Mouse (Mus musculus) layer of hippocampus, postnatal 25 days (tissue): Measurements from ENCODE around the gene Nup210l. TPM values are rescaled to one million over a fixed set of nuclear protein-coding genes. Genes with fewer than 3 reads are reported as not detected.

ENCODE experiments used
- DNase-seq, 2 experiments: peaks; one replicate each; pipeline ENCODE4 v3.0.0; 2022; ENCODE audit warnings: mixed read lengths in 2 of 2, low spot score in 1 of 2; ENCODE audit errors: extremely low spot score in 1 of 2
- microRNA-seq, 2 experiments: library from miRNA; unstranded; fragments of <30 nt; microRNA quantifications; one replicate each; pipeline ENCODE4 v1.2.0; 2021
- total RNA-seq, 2 experiments: library from RNA; stranded (reverse); gene quantifications; 2 replicates each; pipeline ENCODE4 v1.2.3; 2021

Gene Nup210l
- total RNA-seq, 2 experiments from 2014 or later, result 0.42 to 0.59 TPM

DNA sequence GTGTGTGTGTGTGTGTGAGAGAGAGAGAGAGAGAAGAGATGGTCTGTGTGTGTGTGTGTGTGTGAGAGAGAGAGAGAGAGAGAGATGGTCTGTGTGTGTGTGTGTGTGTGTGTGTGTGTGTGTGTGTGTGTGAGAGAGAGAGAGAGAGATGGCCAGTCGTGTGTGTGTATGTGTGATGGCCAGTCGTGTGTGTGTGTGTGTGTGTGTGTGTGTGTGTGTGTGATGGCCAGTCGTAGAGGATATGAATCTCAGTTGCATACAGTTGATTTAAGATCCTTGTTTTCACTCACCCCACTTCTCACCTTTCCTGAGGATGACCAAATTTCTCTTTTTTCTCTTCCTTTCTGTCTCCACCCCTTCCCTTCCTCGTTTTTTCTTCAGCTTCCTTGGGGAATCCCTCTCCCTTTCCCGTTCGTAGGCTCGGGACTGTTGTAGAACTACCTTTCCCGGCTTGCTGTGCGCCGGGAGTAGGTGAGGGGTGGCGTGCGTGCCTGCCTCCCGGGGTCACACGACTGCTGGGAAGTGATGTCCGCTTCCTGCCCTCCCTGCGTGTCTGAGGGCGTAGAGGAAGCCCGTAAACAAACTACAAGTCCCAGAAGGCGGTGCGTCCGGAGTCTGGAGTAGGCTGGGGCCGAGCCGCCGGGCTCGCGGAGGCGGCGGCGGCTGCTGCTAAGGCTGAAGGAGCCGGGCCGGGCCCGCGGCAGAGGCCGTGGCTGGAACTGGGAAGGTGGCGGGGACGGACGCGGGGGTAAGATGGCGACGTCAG lies 149.9 kb downstream of the Nup210l start, which contains the start of gene Crtc2:
Gene Crtc2, plus strand, starts transcription at position 511 of the 766 bp plus-strand sequence.
- DNase-seq, result peak; percentile 79 to 85

DNA sequence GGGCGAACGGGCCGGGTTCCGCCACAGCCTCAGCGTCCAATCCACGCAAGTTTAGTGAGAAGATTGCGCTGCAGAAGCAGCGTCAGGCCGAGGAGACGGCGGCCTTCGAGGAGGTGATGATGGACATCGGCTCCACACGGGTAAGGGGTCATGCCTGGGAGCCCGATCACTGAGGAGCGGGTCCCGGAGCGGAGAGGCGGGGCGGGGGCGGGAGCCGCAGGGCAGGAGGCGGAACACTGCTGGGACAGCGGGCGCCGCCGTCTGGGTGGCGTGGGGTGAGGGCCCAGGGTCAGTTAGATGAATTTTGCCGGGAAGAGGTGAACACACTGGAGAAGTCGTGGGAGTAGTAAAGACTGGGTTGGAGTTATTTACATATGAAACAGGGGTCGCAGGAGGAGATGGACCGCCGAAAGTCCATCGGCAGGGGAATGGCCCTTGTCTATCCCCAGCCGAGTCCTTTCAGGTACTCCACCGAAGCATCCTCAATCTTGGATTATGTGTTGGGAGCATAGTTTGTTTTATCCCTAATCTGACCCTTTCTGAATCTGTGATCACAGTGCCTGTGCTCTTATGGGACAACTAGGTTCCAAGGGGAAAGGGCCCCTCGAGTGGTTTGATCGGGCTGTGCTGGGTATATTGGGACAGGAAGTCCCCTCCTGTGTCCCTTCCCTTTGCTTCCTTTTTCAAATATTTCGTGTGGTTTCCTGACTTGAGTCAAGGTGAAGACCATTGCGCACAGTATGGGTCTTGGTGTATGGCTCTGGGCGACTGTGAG lies 150.7 kb downstream of the Nup210l start:
- no peak for DNase-seq

DNA sequence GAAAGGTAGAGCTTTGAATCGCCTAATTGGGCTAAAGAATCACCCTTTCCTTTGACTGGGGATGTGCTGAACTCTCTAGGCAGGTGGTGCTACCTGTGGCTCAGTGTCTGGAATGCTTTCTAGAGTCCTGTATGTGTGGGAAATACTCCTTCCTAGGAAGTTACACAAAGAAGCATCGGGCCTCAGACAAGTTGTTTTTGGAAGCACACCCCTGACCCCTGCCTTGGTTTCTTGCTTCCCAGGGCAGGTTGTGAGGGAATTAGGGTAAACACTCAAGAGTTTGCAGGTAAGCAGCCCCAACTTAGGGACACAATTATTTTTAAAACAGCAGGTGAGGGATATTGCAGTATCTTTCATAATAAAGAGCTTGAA lies 151.2 kb downstream of the Nup210l start:
- no peak for DNase-seq

DNA sequence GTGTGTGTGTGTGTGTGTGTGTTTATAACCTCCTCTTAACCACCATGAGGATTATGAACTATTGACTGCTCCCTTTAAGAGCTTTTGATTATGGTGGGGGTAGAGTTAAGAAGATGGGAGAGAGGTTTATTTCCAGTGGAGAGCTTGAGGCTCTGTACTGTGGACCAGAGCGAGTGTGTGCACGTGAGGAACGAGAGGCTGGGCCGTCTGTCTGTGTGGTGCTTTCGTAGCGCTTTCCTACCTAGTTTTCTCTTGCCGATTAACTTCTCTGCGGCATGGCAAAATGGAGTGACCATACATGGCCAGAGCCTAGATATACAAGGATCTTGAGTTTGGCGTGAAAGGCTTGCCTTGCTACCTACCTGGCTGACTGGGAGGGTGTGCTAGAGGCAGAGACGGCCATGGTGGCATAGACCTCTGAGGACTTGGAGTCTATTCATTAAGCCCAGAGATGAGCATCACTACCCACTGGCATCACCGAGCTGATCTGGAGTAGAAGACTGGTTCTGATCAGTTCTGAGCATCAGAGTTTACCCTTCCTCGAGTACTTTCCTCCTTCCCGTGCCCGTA lies 151.9 kb downstream of the Nup210l start:
- DNase-seq, result no peak

DNA sequence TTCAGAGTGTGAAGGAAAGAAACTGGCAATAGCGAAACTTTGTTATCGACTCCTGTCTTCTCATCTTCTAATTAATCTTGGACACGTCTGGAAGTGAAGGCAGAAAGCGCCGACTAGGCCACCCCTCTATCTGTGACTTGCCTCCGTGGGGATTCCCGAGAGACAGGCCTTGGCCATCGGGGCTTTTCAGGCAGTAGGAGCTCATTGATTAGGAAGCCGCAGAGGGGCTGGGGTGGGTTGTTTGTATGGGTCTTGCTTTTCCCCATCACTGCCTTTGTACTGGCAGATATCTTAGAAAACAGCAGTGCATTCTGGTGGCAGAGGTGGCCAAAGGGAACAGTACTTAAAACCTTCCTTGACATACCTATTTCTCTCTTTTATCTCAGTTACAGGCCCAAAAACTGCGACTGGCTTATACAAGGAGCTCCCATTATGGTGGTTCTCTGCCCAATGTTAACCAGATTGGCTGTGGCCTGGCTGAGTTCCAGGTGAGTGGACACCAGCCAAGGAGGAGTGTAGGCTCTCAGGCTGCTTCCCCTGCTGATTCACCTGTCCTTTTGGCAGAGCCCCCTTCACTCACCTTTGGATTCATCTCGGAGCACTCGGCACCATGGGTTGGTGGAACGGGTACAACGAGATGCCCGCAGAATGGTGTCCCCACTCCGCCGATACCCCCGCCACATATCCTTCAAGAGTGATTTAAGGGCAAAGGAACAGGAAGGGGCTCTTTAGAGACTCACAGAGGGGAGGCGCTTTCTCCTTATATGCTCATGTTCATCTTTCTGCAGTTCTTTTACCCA lies 153.0 kb downstream of the Nup210l start:
- no peak for DNase-seq

DNA sequence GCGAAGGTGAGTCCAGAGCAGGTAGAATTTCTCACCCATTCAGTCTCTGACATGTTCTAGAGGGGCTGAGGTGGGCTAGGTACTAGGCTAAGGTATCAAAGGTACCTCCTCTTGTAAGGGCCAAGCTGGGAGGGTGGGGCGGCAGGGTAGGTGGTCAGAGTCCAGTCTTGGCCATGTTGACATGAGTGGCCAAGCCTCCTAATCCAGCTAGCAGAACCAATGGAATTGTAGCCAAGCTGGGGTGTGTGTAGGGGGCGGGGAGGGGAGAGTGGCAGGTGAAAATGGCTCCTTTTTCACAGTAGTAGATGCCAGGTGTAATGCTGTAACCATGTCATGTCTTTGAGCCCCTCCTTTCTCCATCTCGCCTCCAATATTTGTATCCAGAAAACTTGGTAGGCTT lies 154.6 kb downstream of the Nup210l start:
- DNase-seq, result no peak

Small RNA genes lying within 50 kb of the gene (microRNA-seq; reads per million reads assigned to microRNA genes)
- gene Mir190b, result 4.6 to 5.0 reads per million in 2 experiments

Other genes with a start within 250 kb of the Nup210l start
- gene Il6ra, start 190.9 kb upstream of the Nup210l start, total RNA-seq, result 1 to 10 TPM; 4.9 to 5.6 TPM
- gene Atp8b2, start 140.6 kb upstream of the Nup210l start, total RNA-seq, result 10 to 100 TPM; 68.9 to 96.3 TPM
- 10 to 100 TPM; 75.8 to 94.9 TPM for gene Hax1, start 105.4 kb upstream of the Nup210l start, total RNA-seq
- 10 to 100 TPM; 88.7 to 91.7 TPM for gene 4933434E20Rik, start 52.5 kb upstream of the Nup210l start, total RNA-seq
- 100 to 1,000 TPM; 144 to 181 TPM for gene Ubap2l, start 51.5 kb upstream of the Nup210l start, total RNA-seq
- gene Tpm3, start 31.5 kb upstream of the Nup210l start, total RNA-seq, result 100 to 1,000 TPM; 164 to 185 TPM
- 100 to 1,000 TPM; 806 to 871 TPM for gene Rps27, start 109.5 kb downstream of the Nup210l start, total RNA-seq
- 1 to 10 TPM; 7.5 to 8.9 TPM for gene Rab13, start 109.6 kb downstream of the Nup210l start, total RNA-seq
- 10 to 100 TPM; 42.4 to 43.4 TPM for gene Jtb, start 127.5 kb downstream of the Nup210l start, total RNA-seq
- not detected for gene Creb3l4, start 139.4 kb downstream of the Nup210l start, total RNA-seq
- 10 to 100 TPM; 49.9 to 51.1 TPM for gene Slc39a1, start 144.0 kb downstream of the Nup210l start, total RNA-seq
- 10 to 100 TPM; 27.9 to 39.0 TPM for gene Crtc2, start 150.0 kb downstream of the Nup210l start, total RNA-seq
- gene Dennd4b, start 161.1 kb downstream of the Nup210l start, total RNA-seq, result 10 to 100 TPM; 31.6 to 34.1 TPM
- 100 to 1,000 TPM in 1 of 2 experiments, 10 to 100 TPM in 1; 90.0 to 112 TPM for gene Gatad2b, start 189.0 kb downstream of the Nup210l start, total RNA-seq